Mouse (Mus musculus) fibroblast of lung, adult 2 months (primary cell): ENCODE results near the gene Dock10.
A peak's percentile ranks its signal among the peaks of the same experiment; 100 is the strongest.

ENCODE experiments used
- DNase-seq: peaks from one replicate; pipeline ENCODE4 v3.0.0-alpha.2; 2011; ENCODE audit warnings: low read depth

Gene Dock10

DNA sequence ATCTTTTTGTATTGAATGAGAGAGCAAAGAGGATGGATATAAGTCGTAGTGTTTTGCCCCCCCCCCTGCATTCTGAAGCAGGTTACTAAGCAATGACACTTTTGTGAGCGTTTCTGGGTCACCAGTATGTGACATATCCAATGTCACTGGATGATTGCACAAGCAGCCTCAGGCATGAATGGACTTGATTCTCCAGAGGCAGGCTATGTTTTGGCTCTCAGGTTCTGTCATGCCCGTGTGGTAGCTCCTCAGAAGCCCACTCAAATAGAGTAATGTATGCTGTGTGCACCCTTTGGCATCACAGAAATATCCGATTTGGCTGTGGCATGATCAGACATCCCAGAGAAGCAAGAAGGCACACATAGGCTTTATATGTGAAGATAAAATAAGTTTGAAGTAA lies 150.8 kb downstream of the Dock10 start:
- DNase-seq, result no peak

- no peak for DNase-seq
These were observed 152.1 kb downstream of the Dock10 start for GRCm38 (mm10) chr1:80606131-80606754.

GRCm38 (mm10) chr1:80604332-80604731 lies 154.0 kb downstream of the Dock10 start:
- no peak for DNase-seq

- no peak for DNase-seq
These were observed 155.2 kb downstream of the Dock10 start for GRCm38 (mm10) chr1:80603081-80603480.

- DNase-seq, result no peak
These were observed 175.0 kb downstream of the Dock10 start for GRCm38 (mm10) chr1:80583281-80583680.

DNA sequence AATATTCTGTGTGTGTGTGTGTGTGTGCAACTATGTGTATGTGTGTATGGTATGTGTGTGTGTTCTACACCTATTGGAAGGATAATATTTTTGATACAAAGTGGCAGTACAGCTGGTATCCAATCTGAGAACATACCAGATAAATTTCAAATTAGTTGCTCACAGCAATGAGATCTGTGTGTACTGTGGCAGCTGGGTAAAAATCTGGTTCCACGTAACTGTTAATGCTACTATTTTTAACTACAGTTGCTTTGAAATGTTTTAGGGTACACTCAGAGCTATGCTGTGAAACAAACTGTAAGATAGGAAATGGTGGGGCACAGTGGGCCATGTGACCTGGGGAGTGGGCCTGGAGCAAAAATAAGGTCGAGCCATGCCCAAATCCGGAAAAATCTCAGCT lies 176.1 kb downstream of the Dock10 start:
- no peak for DNase-seq

DNA sequence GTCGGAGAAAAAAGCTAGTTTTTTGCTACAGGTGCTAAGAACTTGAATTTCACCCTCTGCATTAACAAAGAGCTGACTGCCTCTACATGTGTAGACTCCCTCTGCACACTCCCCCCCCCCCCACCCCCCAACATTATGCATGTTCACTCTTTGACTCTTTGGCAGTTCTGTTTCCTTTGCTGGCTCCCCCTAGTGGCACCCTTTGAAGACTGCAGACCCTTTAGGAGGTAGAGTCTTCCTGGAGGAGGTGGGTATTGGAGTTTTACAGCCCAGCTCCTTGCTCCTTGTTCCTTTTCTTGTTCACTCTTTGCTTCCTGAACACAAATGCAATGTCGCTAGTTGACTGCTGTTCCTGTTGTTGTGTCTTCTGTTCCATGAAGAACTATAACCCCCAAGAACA lies 181.4 kb downstream of the Dock10 start:
- DNase-seq, result no peak

GRCm38 (mm10) chr1:80556446-80556845 lies 201.9 kb downstream of the Dock10 start:
- no peak for DNase-seq

DNA sequence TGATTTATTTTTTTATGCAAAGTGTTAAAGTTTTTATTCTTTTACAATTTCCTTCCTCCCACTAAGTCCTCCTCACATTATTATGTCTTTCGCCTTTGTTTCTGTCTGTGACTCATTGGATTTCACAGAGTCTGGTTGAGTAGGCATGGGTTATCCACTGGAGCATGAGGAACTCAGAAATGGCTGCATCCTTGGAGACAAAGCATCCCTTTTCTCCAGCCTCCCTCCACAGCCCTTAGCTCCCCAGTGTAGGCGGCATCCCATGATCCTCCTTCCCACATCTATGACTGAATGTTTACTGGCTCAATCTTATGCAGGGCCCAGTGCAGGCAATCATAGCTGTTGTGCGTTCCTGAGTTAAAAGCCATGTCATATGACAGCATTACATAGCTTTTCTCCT lies 216.8 kb downstream of the Dock10 start:
- DNase-seq, result no peak

- no peak for DNase-seq
These were observed 236.1 kb downstream of the Dock10 start for GRCm38 (mm10) chr1:80522197-80522596.

DNA sequence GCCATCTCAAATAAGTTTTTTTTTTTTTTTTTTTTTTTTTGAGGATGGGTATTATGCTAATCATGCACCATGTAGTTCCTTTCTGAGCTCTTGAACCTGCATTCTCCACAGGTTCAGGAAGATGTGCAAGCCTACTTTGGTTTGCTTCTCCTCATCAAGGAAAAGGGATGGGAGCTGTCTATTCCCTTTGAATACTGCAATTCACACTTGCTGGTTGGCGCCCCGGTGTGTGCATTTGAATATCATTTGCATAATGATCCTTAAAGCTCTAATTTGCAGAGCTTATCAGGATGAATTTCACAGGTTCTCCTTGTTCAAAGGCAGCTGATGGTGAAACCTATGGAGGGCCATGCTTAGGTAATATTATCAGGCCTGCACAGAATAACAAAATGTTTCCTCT lies 237.9 kb downstream of the Dock10 start:
- DNase-seq, result no peak

GRCm38 (mm10) chr1:80519893-80520292 lies 238.4 kb downstream of the Dock10 start:
- DNase-seq, result no peak

DNA sequence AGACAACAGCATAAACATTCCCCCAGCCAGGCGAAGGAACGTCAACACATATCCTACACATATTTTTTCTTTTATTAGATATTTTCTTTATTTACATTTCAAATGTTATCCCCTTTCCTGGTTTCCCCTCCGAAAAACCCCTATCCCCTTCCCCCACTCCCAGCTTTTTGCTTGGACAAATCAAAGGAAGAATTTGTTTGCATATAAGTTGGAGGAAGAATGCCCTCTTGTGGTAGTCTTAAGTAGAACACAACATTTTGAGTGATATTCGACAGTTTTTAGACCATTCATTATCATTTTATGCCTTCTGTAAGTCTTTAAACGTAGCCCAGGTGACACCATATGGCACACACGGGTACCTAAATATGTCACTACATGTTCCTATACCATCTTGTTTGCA lies 242.5 kb downstream of the Dock10 start:
- no peak for DNase-seq

- peak; percentile 17 for DNase-seq
These were observed 245.9 kb downstream of the Dock10 start for GRCm38 (mm10) chr1:80512210-80512948.

- no peak for DNase-seq
These were observed 253.6 kb downstream of the Dock10 start for GRCm38 (mm10) chr1:80504757-80505156.

DNA sequence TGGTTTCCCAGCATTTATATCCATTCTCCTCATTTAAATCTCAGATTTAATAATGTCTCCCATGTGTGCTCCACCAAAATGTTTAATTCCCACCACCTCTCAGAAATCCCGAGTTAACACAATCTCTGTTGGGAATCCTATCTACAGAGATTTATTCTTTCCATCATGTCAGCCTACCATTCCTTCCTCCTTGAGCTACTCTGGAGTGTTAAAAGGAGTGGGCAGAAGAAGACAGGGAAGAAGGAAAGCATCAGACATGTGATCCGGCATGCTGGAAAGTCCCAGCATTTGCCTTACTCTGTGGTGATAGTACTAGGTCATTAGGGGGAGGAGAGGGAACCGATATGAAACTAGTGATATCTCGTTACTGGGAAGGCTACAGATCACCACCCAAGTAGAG lies 254.2 kb downstream of the Dock10 start:
- DNase-seq, result no peak

- DNase-seq, result no peak
These were observed 255.7 kb downstream of the Dock10 start for GRCm38 (mm10) chr1:80502456-80503165.

GRCm38 (mm10) chr1:80499264-80499663 lies 259.1 kb downstream of the Dock10 start:
- DNase-seq, result no peak

GRCm38 (mm10) chr1:80496360-80496759 lies 262.0 kb downstream of the Dock10 start:
- DNase-seq, result no peak

- peak; percentile 12 for DNase-seq
These were observed 274.9 kb downstream of the Dock10 start for GRCm38 (mm10) chr1:80483419-80483818.

- DNase-seq, result no peak
These were observed 283.4 kb downstream of the Dock10 start for GRCm38 (mm10) chr1:80474942-80475341.

GRCm38 (mm10) chr1:80472395-80472794 lies 285.9 kb downstream of the Dock10 start:
- DNase-seq, result no peak

GRCm38 (mm10) chr1:80461348-80461747 lies 297.0 kb downstream of the Dock10 start, which contains the start of gene Gm45261:
Gene Gm45261, minus strand, starts transcription at chr1:80461448.
- no peak for DNase-seq
